Mouse (Mus musculus): ENCODE measurements around the gene Sirt3.
A peak's percentile ranks its signal among the peaks of the same experiment; 100 is the strongest.

Sirt3 gene

GRCm38 (mm10) chr7:140881696-140882468 is at the start of gene Sirt3, which contains the start of gene Psmd13:
TSS of gene Sirt3 (minus strand) at chr7:140882309.
TSS of gene Psmd13 (plus strand) at chr7:140881968.
- peak; percentile 95 to 97 for DNase-seq

DNA sequence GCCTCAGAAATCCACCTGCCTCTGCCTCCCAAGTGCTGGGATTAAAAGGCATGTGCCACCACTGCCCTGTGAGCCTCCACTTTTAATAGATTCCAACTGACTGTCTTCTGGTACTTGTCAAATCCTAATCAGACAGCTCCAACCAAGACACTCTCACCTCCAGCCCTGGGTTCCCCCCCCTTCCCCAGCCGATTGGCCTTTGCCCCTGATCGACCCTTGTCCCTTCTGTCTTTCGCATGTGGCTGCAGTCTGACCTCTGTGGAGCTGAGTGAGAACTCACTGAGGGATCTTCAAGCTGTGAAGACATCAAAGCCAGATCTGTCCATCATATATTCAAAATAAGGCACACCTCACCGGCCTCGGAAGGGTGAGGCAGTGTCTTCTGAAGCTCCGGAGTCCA is 45.1 kb upstream of the Sirt3 start:
- DNase-seq, result no peak

GRCm38 (mm10) chr7:140923070-140923775 is 41.1 kb upstream of the Sirt3 start:
- DNase-seq, result no peak

DNA sequence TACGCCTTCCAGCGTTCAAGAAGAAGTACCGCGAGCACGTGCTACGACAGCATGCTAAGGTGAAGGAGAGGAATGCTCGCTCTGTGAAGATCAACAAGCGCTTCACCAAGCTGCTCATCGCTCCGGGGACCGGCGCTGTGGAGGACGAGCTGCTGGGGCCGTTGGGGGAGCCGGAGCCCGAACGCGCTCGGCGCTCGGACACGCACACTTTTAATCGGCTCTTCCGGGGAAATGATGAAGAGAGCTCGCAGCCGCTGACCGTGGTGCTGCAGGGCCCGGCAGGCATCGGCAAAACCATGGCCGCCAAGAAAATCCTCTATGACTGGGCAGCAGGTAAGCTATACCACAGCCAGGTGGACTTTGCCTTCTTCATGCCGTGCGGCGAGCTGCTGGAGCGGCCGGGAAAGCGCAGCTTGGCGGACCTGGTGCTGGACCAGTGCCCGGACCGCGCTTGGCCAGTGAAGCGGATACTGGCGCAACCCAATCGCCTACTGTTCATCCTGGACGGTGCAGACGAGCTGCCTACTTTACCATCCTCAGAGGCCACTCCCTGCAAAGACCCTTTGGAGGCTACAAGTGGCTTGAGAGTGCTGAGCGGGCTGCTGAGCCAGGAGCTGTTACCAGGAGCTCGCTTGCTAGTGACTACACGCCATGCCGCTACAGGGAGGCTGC is 40.4 kb upstream of the Sirt3 start:
- peak; percentile 92 to 95 for DNase-seq

DNA sequence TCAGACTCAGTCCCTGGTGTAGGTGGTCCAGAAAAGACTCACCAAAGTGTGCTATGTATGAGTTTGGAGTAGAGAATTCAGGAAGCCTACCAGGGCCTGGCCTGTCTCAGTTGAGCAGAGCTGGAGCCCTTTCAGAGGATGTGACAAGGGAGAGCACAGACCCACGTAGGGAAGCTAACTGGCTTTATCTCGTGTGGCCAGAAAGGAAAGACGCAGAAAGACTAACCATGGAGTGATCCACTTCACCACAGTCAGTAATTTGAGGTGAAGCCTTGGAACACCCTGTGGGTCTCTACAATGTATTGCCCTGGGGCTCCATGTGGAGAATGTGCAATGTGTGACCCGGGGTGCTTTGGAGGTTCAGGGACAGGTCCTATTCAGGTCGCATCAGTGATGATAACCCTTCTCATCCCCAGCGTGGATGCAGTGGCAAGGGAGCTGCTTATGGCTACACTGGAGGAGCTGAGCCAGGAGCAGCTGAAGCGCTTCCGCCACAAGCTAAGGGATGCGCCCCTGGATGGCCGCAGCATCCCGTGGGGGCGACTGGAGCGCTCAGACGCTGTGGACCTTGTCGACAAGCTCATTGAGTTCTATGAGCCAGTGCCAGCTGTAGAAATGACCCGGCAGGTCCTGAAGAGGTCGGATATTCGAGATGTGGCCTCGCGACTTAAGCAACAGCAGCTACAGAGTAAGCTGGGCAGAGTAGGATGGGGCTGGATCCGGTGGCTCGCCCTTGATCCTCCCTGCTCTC is 39.3 kb upstream of the Sirt3 start:
- no peak for DNase-seq

- no peak for DNase-seq
Measured at GRCm38 (mm10) chr7:140920418-140921029, 38.4 kb upstream of the Sirt3 start, which contains the start of gene Nlrp6. TSS of gene Nlrp6 (plus strand) at chr7:140920902.

DNA sequence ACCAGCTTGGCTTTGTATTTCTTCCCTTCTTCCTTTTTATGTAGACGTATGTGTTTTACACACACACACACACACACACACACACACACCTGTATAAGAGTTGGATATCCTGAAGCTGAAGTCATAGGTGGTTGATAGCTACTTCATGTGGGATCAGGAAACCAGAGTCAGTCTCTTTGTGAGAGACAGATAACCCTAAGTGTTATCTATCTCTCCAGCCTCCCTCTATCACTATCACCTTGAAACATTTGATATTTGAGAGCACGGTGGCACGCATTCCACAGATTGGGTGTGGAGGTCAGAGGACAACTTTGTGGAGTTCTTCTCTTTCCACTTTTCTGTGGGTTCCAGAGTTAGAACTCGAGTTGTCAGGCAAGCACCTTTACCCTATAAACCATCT is 37.8 kb upstream of the Sirt3 start:
- DNase-seq, result no peak

DNA sequence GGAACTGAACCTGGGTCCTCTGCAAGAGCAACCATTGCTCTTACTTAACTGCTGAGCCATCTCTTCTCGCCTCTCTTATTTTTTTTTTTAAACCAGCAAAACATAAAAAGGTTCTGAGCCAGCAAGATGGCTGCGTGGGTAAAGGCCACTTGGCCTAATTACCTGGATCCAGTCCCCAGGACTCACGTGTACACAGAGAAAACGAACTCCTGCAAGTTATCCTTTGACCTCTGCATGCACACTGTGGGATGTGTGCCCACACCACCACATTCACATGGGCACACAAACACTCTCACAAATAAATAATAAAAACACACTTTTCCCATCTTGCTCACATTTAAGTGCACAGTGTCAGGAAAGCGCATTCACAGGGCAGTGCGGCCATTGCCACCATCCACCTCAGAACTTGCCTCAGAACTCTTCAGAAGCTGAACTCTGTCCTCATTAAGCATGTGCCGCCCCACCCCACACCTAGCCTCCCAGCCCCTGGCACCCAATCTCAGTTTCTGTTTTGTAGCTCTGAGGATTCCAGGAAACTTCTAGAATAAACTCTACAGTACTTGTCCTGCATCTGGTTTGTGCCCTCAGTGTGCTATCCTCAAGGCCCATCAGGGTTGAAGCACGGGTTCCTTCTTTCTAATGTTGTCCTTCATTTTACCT is 32.1 kb upstream of the Sirt3 start:
- DNase-seq, result no peak

DNA sequence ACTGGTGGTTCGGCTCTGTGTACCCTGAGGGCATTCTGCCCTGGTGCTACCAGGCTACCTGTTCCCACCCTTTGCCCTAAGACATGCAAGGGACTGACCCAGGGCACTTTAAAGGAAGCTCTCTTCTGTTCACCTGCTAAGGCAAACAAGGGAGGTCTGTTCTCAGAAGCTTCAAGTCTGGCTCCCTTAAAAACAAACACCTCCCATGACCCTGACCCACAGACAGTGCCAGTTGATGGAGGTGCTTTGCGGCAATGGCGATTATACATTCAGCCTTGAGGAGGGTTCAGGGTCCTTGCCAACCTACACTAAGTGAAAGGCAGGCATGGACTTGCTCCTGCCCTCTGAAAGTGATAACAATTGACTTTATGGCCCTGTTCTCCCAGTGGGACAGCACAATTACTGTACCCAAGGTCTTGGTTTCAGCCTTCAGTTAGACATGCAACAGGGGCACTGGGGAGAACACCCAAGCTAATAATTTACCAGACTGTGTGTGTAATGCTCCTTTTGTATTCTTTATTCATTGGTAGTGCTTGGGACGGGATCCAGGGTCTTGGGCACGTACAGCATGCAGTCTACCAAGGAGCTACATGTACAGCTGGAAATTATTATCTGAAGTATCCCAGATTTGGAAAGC is 30.9 kb upstream of the Sirt3 start:
- no peak for DNase-seq

GRCm38 (mm10) chr7:140912293-140912692 is 30.2 kb upstream of the Sirt3 start:
- no peak for DNase-seq

DNA sequence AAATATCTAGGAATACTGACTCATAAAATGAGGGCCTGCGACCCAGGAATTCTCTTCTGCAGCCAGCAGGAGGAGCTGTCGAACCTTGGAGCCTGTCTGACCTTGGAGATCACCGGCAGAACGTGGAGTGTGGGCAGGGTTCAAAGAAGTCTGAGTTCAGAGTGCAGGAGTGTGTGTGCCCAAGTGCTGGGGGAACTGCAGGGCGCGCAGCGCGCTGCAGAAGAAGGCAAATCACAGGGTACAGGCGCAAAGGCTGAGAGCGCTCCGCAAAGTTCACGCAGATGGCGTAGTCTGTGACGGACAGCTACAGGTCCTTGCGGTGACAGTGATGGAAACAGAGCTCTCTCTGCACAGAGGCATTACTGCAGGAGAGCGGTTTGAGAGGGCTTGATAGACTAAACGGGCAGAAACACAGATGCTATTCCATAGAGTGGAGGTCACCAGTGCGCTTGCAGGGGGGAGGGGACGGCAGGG is 26.6 kb upstream of the Sirt3 start:
- DNase-seq, result peak; percentile 83 to 85

- DNase-seq, result no peak
Measured at GRCm38 (mm10) chr7:140908181-140908580, 26.1 kb upstream of the Sirt3 start.

- DNase-seq, result no peak
Measured at GRCm38 (mm10) chr7:140907697-140908096, 25.6 kb upstream of the Sirt3 start.

- DNase-seq, result no peak
Measured at GRCm38 (mm10) chr7:140907131-140907530, 25.0 kb upstream of the Sirt3 start.

DNA sequence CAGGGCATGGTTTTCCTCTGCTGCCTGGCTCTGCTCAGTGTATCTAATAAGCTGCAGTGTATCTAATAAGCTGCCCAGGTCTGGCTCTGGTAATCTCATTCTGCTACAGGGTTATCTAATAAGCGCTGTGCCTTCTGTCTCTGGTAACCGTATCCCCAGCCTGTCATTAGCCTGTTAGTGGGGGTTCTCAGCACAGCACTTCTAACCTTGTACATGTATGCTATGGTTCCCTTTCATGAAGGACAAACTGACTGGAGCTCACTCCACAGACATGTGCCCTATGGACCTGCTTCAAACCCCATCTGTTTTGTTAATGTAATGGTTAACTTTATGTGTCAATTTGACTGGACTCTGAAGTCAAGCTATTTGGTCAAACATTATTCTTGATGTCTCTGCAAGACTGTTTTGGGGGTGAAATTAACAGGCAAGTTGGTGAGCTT is 23.6 kb upstream of the Sirt3 start:
- DNase-seq, result no peak

- peak; percentile 88 to 90 for DNase-seq
Measured at GRCm38 (mm10) chr7:140903212-140903611, 21.1 kb upstream of the Sirt3 start.

DNA sequence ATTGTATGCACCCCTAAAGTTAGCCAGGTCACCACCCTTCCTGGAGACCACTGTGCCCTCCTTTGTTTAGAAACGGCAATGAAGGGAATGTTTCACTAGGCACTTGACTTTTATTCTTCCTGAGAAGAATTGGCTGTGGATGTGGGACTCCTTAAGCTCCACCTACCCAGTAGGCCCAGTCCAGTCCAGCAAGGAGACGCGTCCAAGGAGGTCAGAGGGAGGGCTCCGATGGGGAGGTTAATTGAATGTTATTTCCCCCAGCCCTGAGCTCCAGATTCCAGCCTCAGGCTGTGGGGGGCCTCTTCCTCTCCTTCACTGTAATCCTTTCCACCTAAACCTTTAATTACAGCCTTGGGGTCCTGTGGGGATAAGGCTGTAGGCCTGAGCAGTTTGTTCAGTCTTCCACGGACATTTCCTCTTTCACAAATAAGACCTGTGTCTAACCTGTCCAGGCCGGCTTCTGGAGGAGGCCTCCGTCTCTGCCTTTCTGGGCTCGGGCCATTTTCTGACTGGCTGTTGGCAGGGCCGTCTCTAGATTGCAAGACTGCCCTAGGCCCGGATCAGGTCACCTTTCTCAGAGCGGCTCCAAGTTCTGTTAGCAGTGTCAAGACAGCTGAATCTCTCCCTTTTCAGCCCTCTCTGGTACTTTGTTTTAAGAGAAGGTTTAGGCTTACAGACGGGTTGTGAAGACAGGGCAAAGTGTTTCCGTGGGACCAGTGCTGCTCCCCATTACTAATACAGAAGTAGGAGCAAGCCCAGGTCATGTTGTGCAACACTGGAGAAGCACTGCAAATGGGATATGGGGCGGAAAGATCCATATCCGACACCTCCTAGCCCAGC is 20.1 kb upstream of the Sirt3 start:
- DNase-seq, result no peak

GRCm38 (mm10) chr7:140900220-140900619 is 18.1 kb upstream of the Sirt3 start, which contains the start of gene Cox8b:
TSS of gene Cox8b (minus strand) at chr7:140900446.
- no peak for DNase-seq

- DNase-seq, result no peak
Measured at GRCm38 (mm10) chr7:140899121-140899520, 17.0 kb upstream of the Sirt3 start.

DNA sequence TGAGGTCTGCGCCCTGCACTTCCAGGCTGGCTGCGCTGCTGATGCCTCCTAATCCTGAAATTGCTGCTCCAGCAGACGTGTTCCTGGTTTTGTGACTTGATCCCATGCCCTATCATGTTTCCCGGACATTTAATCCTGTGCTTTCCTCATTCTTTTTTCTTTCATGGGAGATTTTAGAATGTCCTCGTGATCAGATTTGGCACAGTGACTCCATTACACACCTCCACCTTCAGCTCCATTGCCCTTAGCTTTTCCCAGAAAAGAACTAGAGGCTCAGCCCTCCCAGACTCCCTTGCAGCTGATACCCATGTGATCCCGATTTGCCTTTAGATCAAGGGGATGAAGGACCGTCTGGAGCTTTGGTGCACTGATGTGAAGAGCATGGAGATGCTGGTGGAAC is 15.8 kb upstream of the Sirt3 start:
- DNase-seq, result no peak

Measured in cerebellum, postnatal 25 days (tissue).